Mouse (Mus musculus) frontal cortex, adult (tissue): ENCODE data around the gene Gm20403.
"Not testable (repeated sequence)": the region's sequence is repeated elsewhere in the genome, so short reads cannot be mapped to it uniquely, and the experiment has no call there.

Experiments
- ATAC-seq: cut with Nextera tagmentation; 2 replicates; pipeline ENCODE4 v1.9.2; 2017; ENCODE audit warnings: mild to moderate bottlenecking, moderate library complexity, mixed read lengths; ENCODE audit not compliant: low TSS enrichment

The Gm20403 gene

GRCm38 (mm10) chr12:54993246-54994067 is 7.1 kb upstream of the Gm20403 start:
- ATAC-seq = peak; percentile 81

- ATAC-seq = no peak
Measured at GRCm38 (mm10) chr12:54992814-54993213, 6.5 kb upstream of the Gm20403 start.

- no peak for ATAC-seq
Measured at GRCm38 (mm10) chr12:54988323-54988850, 2.1 kb upstream of the Gm20403 start.

DNA sequence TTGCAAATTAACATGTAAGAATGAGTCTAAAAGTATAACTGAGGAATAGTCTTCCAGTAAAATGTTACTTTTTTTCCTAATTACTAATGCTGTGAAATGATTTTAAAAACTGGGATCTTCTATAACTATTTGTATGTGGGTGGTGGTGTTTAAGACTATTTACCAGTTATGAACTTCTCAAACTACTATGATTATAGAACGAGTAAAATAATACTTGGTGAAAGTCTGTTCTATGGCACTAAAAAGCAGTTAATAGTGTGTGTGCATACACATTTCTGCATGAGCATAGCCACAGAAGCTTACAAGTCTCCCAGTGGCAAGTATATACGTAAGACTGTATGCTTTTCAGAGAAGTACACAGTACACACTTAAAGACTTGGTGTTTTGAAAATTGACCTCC is 827 bp upstream of the Gm20403 start:
- no peak for ATAC-seq

DNA sequence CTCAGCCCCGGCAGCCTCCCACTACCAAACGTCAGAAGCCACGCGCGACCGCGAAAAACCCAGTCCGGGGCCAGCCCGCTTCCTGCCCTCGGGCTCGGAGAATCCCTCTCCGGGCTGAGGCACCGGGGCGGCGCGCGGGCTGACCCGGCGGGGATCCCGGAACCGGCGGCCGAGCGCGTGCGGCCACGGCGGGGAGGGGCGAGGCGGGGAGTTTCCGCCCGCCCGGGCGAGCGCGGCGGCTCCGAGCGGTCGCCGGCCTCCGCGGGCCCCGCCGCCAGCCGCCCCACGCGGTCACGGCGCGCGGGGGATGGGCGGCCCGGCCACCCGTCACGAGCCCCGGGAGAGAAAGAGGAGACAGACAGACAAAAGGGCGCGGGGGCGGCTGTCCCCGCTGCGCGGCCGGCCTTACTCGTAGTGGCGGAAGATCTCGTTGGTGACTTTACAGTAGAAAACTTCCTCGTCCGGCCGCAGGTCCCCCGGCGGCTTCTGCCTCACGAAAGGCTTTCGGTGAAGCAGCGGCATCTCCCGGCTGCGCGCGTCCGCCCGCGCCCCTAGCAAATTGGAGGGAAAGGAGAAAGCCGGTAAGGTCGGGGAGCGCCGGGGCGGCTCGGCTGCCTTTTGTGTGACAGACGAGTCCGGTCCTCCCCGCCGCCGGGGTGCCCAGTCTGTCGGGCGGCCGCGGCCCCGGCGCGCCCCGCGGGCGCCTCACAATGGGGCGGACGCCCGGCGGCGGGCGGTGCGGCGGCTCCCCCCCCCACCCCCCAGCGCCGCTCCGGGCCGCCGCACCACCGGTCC is 875 bp downstream of the Gm20403 start:
- peak; percentile 19 for ATAC-seq

- peak; percentile 74 for ATAC-seq
Measured at GRCm38 (mm10) chr12:54984701-54985256, 1.6 kb downstream of the Gm20403 start.

GRCm38 (mm10) chr12:54982935-54983715 is 3.2 kb downstream of the Gm20403 start:
- no peak for ATAC-seq

DNA sequence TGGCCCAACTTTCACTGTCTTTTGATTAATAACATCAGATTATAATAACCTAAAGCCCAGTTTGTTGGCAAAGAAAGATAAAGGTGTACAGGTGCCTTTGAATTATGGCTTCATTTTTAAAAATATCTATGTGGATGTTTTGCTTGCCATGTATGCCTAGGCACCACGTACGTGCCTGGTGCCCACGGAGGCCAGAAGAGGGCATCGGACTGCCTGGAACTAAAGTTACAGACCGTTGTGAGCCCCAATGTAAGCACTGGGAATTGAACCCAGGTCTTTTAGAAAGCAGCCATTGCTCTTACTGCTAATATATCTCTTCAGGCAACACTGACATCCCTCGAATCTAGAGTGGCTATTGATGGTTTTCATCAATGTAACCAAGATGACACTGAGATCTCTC is 4.4 kb downstream of the Gm20403 start:
- ATAC-seq = no peak

DNA sequence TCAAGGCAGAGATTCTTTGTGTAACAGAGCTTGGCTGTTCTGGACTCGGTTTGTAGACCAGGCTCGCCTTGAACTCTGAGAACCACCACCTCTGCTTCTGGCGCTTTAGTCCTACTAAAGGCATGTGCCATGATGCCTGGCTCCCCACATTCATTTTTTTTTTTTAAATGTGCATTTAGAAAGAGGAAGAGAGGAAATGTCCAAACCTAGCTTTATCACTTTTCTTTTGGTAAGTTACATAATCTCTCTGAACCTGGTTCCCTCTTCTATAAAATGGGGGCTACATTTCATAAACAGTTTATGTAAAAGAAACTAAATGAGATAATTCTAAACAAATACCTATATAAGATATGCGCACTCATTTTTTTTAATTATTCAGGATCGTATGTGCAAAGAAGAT is 5.4 kb downstream of the Gm20403 start:
- no peak for ATAC-seq

GRCm38 (mm10) chr12:54980532-54980931 is 5.8 kb downstream of the Gm20403 start:
- no peak for ATAC-seq

GRCm38 (mm10) chr12:54969033-54969432 is 17.3 kb downstream of the Gm20403 start:
- no peak for ATAC-seq

GRCm38 (mm10) chr12:54965532-54966160 is 20.7 kb downstream of the Gm20403 start:
- ATAC-seq = no peak

DNA sequence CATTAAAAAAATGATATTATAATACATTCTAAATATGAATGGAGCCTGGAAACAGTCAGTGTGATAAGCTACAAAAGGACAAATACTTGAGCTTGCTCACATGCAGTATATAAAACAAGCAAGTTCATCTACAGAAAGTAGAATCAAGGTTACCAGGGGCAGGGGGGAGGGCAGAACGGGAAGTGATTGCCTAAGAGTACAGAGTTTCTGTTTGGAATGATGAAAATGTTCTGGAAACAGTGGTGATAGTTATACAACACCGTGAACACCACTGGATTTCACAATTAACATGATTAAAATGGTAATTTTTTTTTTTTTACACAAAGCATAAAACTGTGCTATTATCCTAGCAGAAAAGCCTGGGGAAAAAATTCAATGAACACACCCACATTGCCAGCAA is 26.8 kb downstream of the Gm20403 start:
- no peak for ATAC-seq

GRCm38 (mm10) chr12:54956974-54957373 is 29.4 kb downstream of the Gm20403 start:
- ATAC-seq = no peak

GRCm38 (mm10) chr12:54956457-54956856 is 29.9 kb downstream of the Gm20403 start:
- no peak for ATAC-seq

GRCm38 (mm10) chr12:54946116-54946515 is 40.2 kb downstream of the Gm20403 start:
- ATAC-seq = no peak

DNA sequence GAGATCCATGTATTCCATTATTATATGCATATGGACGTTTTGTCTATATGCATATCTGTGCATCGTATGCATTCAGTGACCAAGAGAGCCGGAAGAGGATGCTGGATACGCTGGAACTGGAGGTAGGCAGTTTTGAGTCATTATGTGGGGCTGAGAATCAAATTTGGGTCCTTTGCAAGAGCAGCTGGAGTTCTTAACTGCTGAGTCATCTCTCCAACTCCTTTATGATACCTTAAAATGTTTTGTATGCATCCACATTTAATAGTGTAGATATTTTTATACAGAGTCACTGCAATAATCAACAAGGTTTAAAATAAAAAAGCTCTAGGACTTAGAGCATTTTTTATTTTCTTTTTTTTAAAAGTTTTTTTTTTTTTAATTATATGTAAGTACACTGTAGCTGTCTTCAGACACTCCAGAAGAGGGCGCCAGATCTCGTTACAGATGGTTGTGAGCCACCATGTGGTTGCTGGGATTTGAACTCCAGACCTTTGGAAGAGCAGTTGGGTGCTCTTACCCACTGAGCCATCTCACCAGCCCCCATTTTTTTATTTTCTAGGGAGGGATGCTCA is 43.7 kb downstream of the Gm20403 start:
- ATAC-seq = not testable (repeated sequence)

DNA sequence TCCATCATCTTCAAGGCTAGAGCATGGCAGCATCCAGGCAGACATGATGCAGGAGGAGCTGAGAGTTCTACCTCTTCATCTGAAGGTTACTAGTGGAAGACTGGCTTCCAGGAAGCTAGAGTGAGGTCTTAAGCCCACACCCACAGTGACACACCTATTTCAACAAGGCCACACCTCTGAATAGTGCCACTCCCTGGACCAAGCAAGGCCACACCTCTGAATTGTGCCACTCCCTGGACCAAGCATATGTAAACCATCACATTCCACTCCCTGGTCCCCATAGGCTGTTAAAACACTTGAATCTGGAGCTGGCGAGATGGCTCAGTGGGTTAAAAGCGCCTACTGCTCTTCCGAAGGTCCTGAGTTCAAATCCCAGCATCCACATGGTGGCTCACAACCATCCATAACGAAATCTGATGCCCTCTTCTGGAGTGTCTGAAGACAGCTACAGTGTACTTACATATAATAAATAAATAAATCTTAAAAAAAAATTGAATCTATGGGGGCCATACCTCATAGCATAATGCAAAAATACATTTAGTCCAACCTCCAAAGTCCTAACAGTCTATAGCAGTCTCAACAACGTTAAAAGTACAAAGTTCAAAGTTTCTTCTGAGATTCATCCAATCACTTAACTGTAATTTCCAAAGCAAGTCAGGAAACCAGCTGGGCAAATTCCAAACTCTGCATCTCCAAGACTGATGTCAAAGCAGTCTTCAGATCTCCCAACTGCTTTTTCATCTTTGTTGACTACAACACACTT is 48.6 kb downstream of the Gm20403 start:
- not testable (repeated sequence) for ATAC-seq
